ENCODE assay signal across 12 mouse cellular contexts in genomic region chr3:124075974-124076606, GRCm38 (mm10).
A peak's percentile ranks its signal among the peaks of the same experiment; 100 is the strongest.
DNase-seq lines count a peak whose midpoint lies in the region; ATAC-seq lines count a peak whose summit lies in the region.
"Had no signal": no experiment of that assay in that cellular context is flagged by ENCODE, and none has a peak within 500 bp of the region (broad histone marks: within the 10 kb centered on the region; RNA-seq: fewer than 3 reads in every experiment).

No protein-coding gene starts in this region.

- H3K4me2 ChIP-seq in midbrain, embryonic 14.5 days (ENCODE audit: low read length): no peak overlapping the region

- no peak overlapping the region for H3K9ac ChIP-seq in midbrain, embryonic 14.5 days (replicated peaks; ENCODE audit: low read length)

- no peak overlapping the region for H3K27ac ChIP-seq in midbrain, embryonic 14.5 days (replicated peaks; ENCODE audit: low read depth, low read length)
- no peak overlapping the region for H3K27ac ChIP-seq in midbrain, embryonic 10.5 days (replicated peaks)
- no peak overlapping the region for H3K27ac ChIP-seq in heart, embryonic 10.5 days
- H3K27ac ChIP-seq: kidney, postnatal 0 days; macrophage had no signal

- no peaks in the 10 kb centered on the region for H3K36me3 ChIP-seq in midbrain, embryonic 14.5 days (ENCODE audit: control insufficient read depth, insufficient read depth, low read length)
- no peaks in the 10 kb centered on the region for H3K36me3 ChIP-seq in midbrain, embryonic 10.5 days
- H3K36me3 ChIP-seq in heart, embryonic 10.5 days: no peaks in the 10 kb centered on the region

- H3K27me3 ChIP-seq in midbrain, embryonic 14.5 days (ENCODE audit: control insufficient read depth, insufficient read depth, low read length): no peaks in the 10 kb centered on the region
- no peaks in the 10 kb centered on the region for H3K27me3 ChIP-seq in midbrain, embryonic 10.5 days (ENCODE audit: low read depth, poor library complexity, severe bottlenecking)
- no peaks in the 10 kb centered on the region for H3K27me3 ChIP-seq in heart, embryonic 10.5 days (ENCODE audit: insufficient read depth, poor library complexity, severe bottlenecking)
- H3K27me3 ChIP-seq: CH12.LX had no signal

- no peaks in the 10 kb centered on the region for H3K9me3 ChIP-seq in midbrain, embryonic 14.5 days (ENCODE audit: control insufficient read depth, low read length)
- H3K9me3 ChIP-seq in midbrain, embryonic 10.5 days (replicated peaks): no peaks in the 10 kb centered on the region
- H3K9me3 ChIP-seq in heart, embryonic 10.5 days: no peaks in the 10 kb centered on the region

- H3K4me3 ChIP-seq in midbrain, embryonic 14.5 days (replicated peaks; ENCODE audit: low read depth, low read length): no peak overlapping the region
- H3K4me3 ChIP-seq in midbrain, embryonic 10.5 days: no peak overlapping the region
- no peak overlapping the region for H3K4me3 ChIP-seq in heart, embryonic 10.5 days

- H3K4me1 ChIP-seq in midbrain, embryonic 14.5 days (ENCODE audit: control insufficient read depth, insufficient read depth, low read length): 0 out of 2 replicates have a peak, but pooled peaks cover 9% of the 10 kb centered on the region
- H3K4me1 ChIP-seq in midbrain, embryonic 10.5 days: no peaks in the 10 kb centered on the region
- no peaks in the 10 kb centered on the region for H3K4me1 ChIP-seq in heart, embryonic 10.5 days

- peak; percentile 18 for DNase-seq in cerebellum, adult 11-12 months
- no peak for DNase-seq in cerebellum, postnatal 4 days (ENCODE audit: low spot score in 2 of 2)
- DNase-seq in midbrain, embryonic 14.5 days: peak; percentile 26
- DNase-seq in midbrain, embryonic 10.5 days (ENCODE audit: low spot score): no peak
- DNase-seq in left cerebral cortex, postnatal 10 days (ENCODE audit: extremely low spot score in 1 of 2, low spot score in 2 of 2): peak; percentile 19 to 30
- peak; percentile 76 for DNase-seq in telencephalon, adult 2 months (ENCODE audit: low read depth, low spot score)
- DNase-seq in heart, embryonic 10.5 days (ENCODE audit: low spot score): no peak
- DNase-seq: heart, adult 11 months had no signal

- ATAC-seq in midbrain, embryonic 14.5 days (ENCODE audit: low FRiP score, low TSS enrichment): no peak
- ATAC-seq in monocyte, adult 5-6 weeks (replicated peaks; ENCODE audit: insufficient number of reproducible peaks, low FRiP score, low TSS enrichment, poor library complexity, severe bottlenecking): no peak

- intact Hi-C loops in left cerebral cortex, postnatal 10 days (cut with DNase I): loop anchor here (10.0 kb wide), 1 partner anchor 321 kb away; no protein-coding TSS in a partner anchor

- 47% methylated on average over 6 of the region's 6 CpGs for WGBS in midbrain, embryonic 14.5 days
- 82% methylated on average over 6 of the region's 6 CpGs for WGBS in midbrain, embryonic 10.5 days
- 78% methylated on average over 6 of the region's 6 CpGs for WGBS in heart, embryonic 10.5 days

Comparison
In these comparisons a context has a peak if more than half of its experiments do, and no peak if none do; other contexts are left out.
1. DNase-seq: peak in cerebellum, adult 11-12 months (single experiment), midbrain, embryonic 14.5 days (single experiment), left cerebral cortex, postnatal 10 days (2 of 2) and telencephalon, adult 2 months (single experiment); none in cerebellum, postnatal 4 days (0 of 2), midbrain, embryonic 10.5 days (single experiment) and heart, embryonic 10.5 days (single experiment).